Mouse (Mus musculus) megakaryocyte progenitor cell, adult 5-6 weeks (primary cell): ENCODE results near the gene Abcb6. TPM values are rescaled to one million over a fixed set of nuclear protein-coding genes. Genes with fewer than 3 reads are reported as not detected.

ENCODE experiments used
- ATAC-seq: replicated peaks from 2 replicates; pipeline ENCODE4 v1.8.0; 2016; ENCODE audit warnings: mild to moderate bottlenecking, moderate TSS enrichment, inconsistent platforms; ENCODE audit not compliant: poor library complexity
- total RNA-seq, 2 experiments: library from RNA; stranded (forward) in 1 of 2; stranded (reverse) in 1 of 2; fragments of 157-497, 149-512 nt in 1 of 2; fragments of 200-1000 nt in 1 of 2; gene quantifications; 2 replicates each; pipeline versions ENCODE4 v1.2.3 to v1.2.4; 2015 to 2017

The Abcb6 gene
- total RNA-seq, 2 experiments from 2014 or later, result 10.0 to 10.3 TPM

GRCm38 (mm10) chr1:75208967-75209678 is 28.9 kb upstream of the Abcb6 start:
- peak; percentile 32 for ATAC-seq

GRCm38 (mm10) chr1:75201236-75201635 is 21.0 kb upstream of the Abcb6 start:
- no peak for ATAC-seq

- peak; percentile 38 for ATAC-seq
Observed at GRCm38 (mm10) chr1:75192452-75192851, 12.3 kb upstream of the Abcb6 start.

GRCm38 (mm10) chr1:75191622-75192402 is 11.6 kb upstream of the Abcb6 start, which contains the start of the genes Ankzf1 and Atg9a:
Ankzf1 (plus strand) TSS chr1:75192151.
Atg9a (minus strand) TSS chr1:75192196.
- peak; percentile 85 for ATAC-seq

- ATAC-seq, result no peak
Observed at GRCm38 (mm10) chr1:75191258-75191621, 11.0 kb upstream of the Abcb6 start.

- ATAC-seq, result 0 out of 2 replicates have a peak, but pooled peaks have one; percentile 5
Observed at GRCm38 (mm10) chr1:75190577-75190976, 10.4 kb upstream of the Abcb6 start.

GRCm38 (mm10) chr1:75187914-75188483 is 7.8 kb upstream of the Abcb6 start:
- ATAC-seq, result peak; percentile 64

GRCm38 (mm10) chr1:75187126-75187525 is 6.9 kb upstream of the Abcb6 start:
- ATAC-seq, result no peak

- ATAC-seq, result no peak
Observed at GRCm38 (mm10) chr1:75185495-75185894, 5.3 kb upstream of the Abcb6 start.

- ATAC-seq, result no peak
Observed at GRCm38 (mm10) chr1:75182160-75182559, 2.0 kb upstream of the Abcb6 start.

- ATAC-seq, result no peak
Observed at GRCm38 (mm10) chr1:75181377-75181870, 1.2 kb upstream of the Abcb6 start.

- no peak for ATAC-seq
Observed at GRCm38 (mm10) chr1:75180741-75181140, 549 bp upstream of the Abcb6 start.

GRCm38 (mm10) chr1:75179334-75180104 is 673 bp downstream of the Abcb6 start:
- peak; percentile 71 for ATAC-seq

GRCm38 (mm10) chr1:75168472-75169464 is 11.4 kb downstream of the Abcb6 start, which contains the start of gene Zfand2b:
Zfand2b (plus strand) TSS chr1:75168646.
- peak; percentile 92 for ATAC-seq

- ATAC-seq, result no peak; the same call in 1 of the 2 replicates
Observed at GRCm38 (mm10) chr1:75168093-75168471, 12.1 kb downstream of the Abcb6 start.

- no peak for ATAC-seq
Observed at GRCm38 (mm10) chr1:75160256-75160617, 20.0 kb downstream of the Abcb6 start.

GRCm38 (mm10) chr1:75159540-75160255 is 20.5 kb downstream of the Abcb6 start:
- peak; percentile 80 for ATAC-seq

GRCm38 (mm10) chr1:75158990-75159389 is 21.2 kb downstream of the Abcb6 start:
- ATAC-seq, result 0 out of 2 replicates have a peak, but pooled peaks have one; percentile 22

GRCm38 (mm10) chr1:75155837-75156236 is 24.4 kb downstream of the Abcb6 start:
- ATAC-seq, result peak; percentile 60
